Mouse (Mus musculus) lung, postnatal 10 days (tissue): ENCODE data around the gene Tshz2.
"Not testable (repeated sequence)": the region's sequence is repeated elsewhere in the genome, so short reads cannot be mapped to it uniquely, and the experiment has no call there.

Source experiments
- DNase-seq: peaks from one replicate; pipeline ENCODE4 v3.0.0; 2021

The Tshz2 gene

GRCm38 (mm10) chr2:169760117-169760516 is 127.3 kb downstream of the Tshz2 start:
- no peak for DNase-seq

DNA sequence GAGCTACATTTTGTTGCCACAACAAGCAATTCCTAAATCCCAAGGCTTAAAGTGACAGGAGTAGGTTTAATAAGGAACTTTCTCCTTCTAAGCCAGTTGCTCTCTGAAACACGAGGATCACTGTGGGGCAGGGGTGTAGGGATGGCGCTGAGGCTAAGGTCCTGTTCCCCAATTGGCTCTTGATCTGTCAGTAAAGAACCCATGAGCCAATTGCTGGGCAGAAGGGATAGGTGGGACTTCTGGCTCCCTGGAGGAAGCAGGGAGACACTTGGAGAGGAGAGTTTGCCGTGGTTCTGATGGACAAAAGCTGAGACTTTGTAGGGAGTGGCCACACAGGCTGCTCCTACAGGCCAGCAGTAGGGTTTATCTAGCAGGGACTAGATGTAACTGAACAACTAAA is 128.9 kb downstream of the Tshz2 start:
- DNase-seq, result no peak

DNA sequence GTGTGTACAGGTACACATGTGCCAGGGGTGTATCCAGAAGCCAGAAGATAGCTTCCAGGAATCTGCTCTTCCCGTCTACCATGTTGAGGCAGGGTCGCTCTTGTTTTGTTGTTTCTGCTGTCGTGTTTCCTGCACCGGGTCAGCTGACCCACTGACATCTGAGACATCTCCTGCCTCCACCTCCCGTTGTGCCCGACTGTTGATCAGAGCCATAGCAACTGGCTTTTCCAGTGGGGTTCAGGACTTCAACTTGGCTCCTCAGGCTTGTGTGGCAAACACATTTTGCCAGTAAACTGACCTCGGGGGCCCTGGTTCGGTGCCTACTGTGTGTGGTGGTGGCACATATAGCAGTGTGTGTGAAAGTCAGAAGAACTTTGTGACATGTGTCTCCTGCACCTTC is 129.5 kb downstream of the Tshz2 start:
- DNase-seq, result no peak

GRCm38 (mm10) chr2:169763716-169764115 is 130.9 kb downstream of the Tshz2 start:
- DNase-seq, result no peak

GRCm38 (mm10) chr2:169766247-169766646 is 133.4 kb downstream of the Tshz2 start:
- no peak for DNase-seq

DNA sequence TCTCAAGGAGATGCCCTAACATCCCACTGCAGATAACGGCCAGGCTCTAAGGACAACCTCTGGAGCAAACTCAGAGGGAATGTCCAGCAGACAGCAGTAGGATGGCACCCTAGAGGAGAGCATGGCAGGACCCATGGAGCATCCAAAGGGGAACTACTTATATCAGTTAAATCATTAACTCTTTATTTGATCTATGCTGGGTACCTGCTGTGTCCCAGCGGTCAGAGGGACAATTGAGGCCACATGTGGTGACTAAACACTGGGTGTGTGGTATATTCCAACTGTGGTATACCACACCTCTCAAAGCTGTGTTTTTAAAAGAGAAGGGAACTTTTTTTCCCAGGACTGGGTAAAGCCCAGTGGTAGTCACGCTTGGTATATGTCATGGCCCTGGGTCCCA is 134.5 kb downstream of the Tshz2 start:
- DNase-seq, result no peak

GRCm38 (mm10) chr2:169775078-169775477 is 142.3 kb downstream of the Tshz2 start:
- no peak for DNase-seq

DNA sequence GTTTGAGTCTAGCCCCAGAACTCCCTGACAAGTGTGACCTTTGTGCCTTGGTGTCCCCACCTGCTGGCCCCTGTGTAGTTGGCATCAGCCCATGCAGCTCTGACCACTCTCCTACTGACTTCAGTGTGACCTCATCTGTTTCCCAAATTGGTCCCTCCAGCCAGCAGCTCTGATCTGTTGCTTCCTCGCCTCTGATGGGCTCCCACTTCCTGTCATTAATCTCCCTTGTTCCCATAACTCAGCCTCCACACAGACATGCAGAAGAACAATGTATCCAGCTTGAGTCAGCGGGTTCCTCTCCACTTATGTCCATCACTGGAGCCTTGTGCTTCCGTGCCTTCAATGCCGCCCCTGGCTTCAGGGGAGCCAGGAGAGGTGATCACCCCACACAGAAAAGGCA is 144.4 kb downstream of the Tshz2 start:
- DNase-seq, result peak; percentile 48

GRCm38 (mm10) chr2:169777764-169778163 is 145.0 kb downstream of the Tshz2 start:
- DNase-seq, result no peak

GRCm38 (mm10) chr2:169778740-169779345 is 146.0 kb downstream of the Tshz2 start:
- DNase-seq, result no peak

DNA sequence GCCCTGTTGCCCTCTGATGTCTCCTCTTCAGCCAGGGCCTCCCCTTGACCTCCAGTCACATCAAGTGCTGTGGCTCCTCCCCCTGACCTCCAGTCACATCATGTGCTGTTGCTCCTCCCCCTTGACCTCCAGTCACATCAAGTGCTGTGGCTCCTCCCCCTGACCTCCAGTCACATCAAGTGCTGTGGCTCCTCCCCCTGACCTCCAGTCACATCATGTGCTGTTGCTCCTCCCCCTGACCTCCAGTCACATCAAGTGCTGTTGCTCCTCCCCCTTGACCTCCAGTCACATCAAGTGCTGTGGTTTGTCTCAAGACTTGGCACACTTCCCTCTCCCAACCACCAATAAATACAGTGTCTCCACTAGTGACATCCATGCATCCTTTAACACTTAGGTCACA is 148.9 kb downstream of the Tshz2 start:
- not testable (repeated sequence) for DNase-seq

DNA sequence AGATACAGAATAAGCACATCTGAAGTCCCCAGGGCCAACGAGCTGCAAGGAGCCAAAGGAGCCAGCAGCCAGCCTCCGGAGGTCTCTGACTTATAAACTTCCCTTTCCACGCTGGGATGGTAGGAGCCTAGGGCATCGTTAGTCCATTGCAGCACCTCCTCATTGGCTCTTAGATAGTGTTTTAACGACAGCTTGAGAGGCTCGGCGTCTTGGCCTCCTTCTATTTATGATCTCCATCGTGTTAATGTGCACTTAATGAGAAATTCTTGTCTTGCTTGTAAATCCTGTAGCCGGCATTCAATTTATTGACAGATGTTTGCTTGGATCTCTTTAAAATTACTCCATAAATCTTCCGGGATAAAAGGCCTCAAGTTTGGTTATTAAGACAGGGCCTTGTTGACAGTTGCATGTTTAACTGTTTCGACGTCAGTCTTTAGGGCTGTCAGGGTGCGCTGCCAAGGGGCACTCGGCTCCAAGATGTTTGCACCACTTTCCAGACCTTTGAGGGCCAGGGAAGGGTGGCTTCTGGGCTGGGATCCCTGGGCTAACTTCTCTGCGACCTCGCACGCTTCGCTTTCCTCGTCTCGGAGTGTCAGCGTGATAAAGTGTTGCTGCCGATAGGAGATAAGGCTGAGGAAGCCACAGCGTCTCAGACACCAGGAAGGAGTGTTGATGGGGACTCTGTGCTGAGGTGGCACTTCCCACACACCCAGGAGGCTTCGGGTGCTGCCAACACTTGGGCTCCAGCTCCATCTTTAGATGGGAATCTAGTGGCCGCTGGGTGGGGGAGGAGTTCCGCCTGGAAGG is 150.3 kb downstream of the Tshz2 start:
- DNase-seq, result peak; percentile 29

DNA sequence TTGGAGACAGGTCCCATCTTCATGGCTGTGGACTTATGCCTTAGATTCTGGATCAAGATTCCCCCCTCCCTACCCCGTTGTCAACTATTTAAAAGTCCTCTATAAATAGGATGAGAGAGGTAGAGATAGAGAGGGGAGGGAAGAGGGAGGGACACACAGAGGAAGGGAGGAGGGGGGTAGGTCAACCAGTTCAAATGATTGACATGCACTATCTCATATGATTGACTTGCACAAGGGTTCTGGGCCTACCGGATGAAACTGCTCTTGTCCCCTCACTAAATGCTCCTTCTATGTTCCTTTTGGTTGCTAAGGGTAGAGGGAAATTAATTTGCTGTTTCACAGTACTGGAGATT is 150.8 kb downstream of the Tshz2 start:
- no peak for DNase-seq

DNA sequence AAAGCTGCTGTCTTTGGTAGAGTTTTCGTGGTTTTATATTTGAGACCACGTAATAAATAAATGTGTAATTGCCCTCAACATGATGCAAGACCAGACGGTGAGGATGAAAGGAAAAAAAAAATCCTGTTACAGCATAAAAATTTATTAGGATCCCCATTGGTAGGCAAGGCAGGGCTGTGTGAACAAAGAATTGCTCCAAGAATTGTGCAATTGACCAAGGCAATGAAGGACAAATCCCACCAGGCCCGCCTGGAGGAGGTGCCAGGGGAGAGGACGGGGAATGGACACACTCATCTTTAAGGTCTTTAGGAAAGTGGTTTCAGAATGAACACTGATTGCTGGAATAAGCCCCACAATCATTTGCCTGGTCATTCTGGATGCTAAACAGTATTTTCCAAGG is 154.6 kb downstream of the Tshz2 start:
- no peak for DNase-seq

GRCm38 (mm10) chr2:169787906-169788305 is 155.1 kb downstream of the Tshz2 start:
- DNase-seq, result no peak

GRCm38 (mm10) chr2:169790439-169791131 is 157.8 kb downstream of the Tshz2 start:
- peak; percentile 87 for DNase-seq

DNA sequence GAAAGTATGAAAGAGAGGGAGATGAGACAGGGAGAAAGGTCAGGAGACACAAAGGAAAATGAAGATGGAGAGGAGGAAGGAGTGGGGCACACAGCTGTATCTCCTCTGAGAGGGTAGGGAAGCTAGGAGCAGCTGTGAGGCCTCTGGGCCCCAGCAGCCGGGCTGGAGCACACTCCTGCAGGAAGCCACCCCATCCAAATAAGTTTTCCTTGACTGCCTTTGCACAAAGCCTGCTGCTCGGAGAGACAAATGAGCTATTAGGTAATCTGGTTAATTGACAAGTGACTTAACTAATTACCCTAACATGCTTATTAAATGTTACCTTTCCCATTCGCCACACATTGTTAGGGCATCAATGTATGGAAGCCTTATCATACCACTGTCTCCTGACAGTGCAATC is 159.9 kb downstream of the Tshz2 start:
- no peak for DNase-seq

GRCm38 (mm10) chr2:169802241-169802640 is 169.4 kb downstream of the Tshz2 start:
- DNase-seq, result no peak

GRCm38 (mm10) chr2:169804380-169804779 is 171.6 kb downstream of the Tshz2 start:
- no peak for DNase-seq

DNA sequence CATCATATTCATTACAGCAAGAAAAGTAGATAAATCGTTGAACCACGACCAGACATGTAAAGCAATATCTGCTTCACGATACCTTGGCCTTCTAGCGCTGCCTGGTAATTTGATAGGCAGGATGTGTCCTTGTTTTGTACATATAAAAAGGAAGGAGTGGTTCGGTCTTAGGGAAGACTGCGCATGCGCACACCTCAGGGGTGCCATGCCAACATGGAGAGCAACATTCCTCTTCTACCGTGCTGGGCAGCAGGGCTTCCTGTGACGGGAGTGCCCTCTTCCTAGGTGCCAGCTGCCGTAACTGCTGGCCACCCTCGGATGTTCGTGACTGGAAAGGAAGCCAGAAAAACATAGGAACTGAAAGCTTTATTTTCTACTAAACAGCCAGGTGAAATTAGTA is 172.7 kb downstream of the Tshz2 start:
- DNase-seq, result no peak

GRCm38 (mm10) chr2:169811589-169811988 is 178.8 kb downstream of the Tshz2 start:
- no peak for DNase-seq

DNA sequence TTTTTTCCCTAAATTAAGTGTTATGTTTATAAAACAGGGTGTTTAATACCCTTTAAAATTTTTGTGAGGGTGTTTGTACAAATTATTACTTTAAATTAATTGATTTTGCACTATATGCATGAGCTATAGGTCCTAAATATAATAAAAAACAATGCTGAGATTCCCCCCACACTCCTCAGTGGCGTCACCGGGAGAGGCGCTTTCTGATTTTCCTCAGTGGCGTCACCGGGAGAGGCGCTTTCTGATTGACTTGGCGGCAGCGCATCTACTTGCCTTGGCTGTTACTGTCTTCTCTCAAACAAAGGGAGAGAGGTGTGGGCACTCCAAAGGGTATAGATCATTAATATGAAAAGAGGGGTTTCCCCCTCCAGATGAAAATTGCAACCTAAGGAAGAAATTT is 179.2 kb downstream of the Tshz2 start:
- DNase-seq, result no peak

DNA sequence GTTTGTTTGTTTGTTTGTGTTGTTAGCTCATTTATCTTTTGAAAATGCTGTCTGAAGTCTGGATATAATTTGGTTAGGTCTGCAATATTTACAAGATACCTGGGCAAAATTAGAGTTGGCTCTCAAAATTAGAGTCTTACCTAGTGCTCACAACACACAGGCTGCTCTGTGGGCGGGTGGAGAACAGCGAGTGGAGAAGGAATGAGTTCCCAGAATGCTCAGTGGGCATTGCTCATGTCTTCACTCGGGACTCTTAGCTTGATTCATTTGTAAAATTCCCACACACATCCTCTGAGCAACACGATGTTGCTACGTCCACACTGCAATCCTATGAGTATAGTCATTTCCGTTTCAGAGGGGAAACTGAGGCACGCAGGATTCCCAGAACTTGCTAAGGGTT is 180.1 kb downstream of the Tshz2 start:
- DNase-seq, result no peak

DNA sequence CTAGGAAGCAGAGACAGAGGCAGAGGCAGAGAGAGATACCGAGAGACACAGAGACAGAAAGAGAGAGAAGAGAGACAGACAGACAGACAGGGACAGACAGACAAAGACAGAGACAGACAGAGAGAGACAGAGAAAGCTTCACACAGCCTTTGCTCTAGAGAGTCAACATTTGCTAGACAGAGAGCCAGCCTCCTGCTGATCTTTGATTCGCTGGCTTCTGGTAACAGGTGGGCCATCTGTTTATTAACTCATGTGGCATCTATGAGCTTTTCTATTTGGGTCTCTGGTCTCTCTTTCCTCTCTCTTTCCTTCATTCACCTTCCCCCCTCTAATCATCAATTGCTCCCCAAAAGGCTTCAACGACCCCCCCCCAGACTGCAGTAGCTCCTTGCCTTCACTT is 181.5 kb downstream of the Tshz2 start:
- no peak for DNase-seq
